Mouse (Mus musculus) embryo, embryonic 11.5 days (tissue): ENCODE data around the gene Mex3b.

Experiments used
- DNase-seq: peaks from one replicate; pipeline ENCODE4 v3.0.0-alpha.2; 2012; ENCODE audit warnings: low read depth, low spot score

The Mex3b gene

DNA sequence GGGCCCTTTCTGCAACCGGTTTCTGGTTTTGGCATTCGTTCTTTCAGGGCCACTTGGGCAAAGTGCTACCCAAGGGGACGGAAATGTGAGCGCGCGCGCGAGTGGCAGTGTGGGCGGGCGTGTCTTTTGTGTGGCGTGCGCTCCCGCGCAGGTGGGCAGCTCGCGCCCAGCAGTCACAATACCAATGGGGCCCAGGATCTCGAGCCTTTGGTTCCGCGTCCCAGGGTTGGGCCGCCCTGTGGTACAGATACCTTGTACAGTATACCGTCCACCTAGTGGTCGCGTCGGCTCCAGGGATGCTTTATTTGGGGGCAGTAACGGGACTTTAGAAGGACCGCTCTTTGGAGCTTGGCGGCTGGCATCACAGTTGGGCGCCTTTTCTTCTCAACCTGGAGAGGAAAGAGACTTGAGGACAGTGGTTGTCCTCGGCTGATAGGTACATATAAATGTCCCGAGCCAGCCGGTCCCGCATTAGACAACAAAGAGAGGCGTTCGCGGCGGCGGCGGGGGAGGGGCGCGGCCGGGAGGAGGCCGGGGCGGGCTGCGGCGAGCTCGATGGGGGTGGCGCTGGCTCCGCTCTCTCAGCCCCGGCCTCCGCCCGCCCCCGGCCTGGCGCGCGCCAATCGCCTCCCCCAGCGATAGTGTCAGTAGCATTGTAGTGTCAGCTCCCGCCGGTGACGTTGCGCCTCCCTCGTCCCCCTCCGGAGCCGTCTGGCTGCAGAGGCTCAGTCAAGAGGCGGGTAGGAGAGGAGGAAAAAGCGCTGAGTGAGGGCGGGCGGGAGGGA is 455 bp upstream of the Mex3b start:
- DNase-seq = peak; percentile 92

DNA sequence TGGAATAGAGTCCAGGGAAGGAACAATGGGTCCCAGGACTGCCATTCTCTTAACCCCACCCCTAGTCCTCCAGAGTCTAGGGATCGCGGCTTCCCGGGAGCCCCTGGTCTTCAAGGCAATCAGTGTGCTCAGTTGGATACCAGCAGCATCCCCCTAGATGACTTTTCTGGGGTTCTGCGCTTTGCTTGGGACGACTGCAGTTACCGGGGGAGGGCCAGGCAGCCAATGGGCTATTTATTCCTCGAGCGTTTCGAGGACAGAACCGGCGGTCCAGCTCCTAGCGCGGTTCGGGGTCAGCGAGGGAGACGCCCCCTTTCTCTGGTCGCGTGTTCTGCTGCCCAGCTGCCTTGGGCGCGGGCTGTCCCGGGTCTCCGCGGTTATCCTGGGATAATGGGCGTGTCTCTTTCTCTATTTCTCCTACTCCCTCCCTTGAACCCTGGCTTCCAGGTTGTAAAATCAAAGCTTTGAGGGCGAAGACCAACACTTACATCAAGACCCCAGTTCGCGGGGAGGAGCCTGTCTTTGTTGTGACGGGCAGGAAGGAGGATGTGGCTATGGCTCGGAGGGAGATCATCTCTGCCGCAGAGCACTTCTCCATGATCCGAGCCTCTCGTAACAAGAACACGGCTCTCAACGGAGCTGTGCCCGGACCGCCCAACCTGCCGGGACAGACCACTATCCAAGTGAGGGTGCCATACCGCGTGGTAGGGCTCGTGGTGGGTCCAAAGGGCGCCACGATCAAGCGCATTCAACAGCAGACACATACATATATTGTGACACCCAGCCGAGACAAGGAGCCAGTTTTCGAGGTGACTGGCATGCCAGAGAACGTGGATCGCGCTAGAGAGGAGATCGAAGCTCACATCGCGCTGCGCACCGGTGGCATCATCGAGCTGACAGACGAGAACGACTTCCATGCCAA is 1.4 kb downstream of the Mex3b start:
- DNase-seq = peak; percentile 49

DNA sequence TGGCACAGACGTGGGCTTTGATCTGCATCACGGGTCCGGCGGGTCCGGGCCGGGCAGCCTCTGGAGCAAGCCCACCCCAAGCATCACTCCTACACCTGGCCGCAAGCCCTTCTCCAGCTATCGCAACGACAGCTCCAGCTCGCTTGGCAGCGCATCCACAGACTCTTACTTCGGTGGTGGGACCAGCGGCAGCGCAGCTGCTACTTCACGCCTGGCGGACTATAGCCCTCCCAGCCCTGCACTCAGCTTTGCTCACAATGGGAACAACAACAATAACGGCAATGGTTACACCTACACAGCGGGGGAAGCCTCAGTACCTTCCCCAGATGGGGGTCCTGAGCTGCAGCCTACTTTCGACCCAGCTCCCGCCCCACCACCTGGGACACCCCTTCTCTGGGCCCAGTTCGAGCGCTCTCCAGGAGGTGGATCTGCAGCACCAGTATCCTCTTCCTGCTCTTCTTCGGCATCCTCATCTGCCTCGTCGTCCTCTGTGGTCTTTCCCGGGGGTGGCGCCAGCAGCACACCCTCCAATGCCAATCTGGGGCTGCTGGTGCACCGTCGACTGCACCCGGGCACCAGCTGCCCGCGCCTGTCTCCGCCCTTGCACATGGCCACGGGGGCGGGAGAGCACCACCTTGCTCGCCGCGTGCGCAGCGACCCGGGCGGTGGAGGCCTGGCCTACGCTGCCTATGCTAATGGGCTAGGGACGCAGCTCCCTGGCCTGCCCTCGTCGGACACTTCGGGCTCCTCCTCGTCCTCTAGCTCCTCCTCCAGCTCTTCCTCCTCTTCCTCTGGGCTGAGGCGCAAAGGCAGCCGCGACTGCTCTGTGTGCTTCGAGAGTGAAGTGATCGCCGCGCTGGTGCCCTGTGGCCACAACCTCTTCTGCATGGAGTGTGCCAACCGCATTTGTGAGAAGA is 2.4 kb downstream of the Mex3b start:
- DNase-seq = peak; percentile 45

DNA sequence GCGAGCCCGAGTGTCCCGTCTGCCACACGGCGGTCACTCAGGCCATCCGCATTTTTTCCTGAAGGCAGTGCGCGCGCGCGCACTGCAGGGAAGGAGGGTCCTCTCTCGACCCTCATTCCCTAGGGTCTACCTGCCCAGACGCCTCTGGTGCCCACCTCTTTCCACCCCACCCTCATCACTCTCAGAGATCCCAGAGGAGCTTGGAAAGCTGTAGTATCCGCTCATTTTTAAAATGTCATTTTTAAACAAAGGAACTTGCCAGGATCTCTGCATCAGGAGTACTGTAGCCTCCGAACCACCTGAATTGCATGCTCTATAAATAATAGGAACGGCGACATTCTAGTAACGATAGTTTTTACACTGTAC is 3.0 kb downstream of the Mex3b start:
- no peak for DNase-seq

GRCm38 (mm10) chr7:82876551-82876950 is 9.4 kb downstream of the Mex3b start:
- no peak for DNase-seq

DNA sequence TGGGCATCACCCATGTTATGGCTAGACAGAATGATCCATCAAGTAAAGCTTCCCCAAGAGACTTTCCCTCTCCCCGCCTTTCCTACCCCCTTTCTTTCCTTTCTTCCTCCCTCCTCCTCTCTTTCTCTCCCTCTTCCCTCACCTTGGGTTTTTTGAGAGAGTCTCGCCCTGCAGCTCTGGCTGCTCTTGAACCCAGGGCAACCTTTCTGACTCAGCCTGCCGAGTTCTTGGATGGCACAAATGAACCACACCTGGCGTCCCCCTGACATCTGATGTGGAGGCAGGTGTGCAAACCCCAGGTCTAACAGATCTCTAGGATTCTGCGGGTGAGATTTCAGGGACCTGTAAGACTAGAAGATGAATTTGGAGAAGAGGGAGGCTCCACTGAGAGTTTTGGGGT is 12.9 kb downstream of the Mex3b start:
- DNase-seq = no peak

- DNase-seq = no peak
These were observed 13.6 kb downstream of the Mex3b start for GRCm38 (mm10) chr7:82880700-82881099.

DNA sequence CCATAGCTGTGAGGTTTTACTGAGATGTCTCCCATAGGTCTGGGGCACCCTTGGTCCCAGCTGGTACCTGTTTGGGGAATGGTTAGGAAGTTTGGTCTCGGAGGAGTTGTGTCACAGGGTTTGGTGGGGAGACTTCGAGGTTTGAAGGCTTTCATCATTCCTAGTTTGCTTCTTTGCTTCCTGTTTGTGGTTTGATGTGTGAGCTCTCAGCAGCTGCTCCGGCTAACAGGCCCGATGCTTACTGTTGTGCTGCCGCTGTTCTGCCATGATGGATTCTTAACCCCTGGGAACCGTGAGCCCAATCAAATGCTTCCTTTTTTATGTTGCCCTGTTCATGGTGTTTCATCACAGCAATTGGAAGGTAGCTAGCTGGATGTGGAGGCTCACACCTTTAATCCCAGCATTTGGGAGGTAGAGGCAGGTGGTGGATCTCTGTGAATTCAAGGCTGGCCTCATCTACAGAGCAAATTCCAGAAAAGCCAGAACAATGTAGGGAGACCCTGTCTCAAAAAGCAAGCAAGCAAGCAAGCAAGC is 23.3 kb downstream of the Mex3b start:
- DNase-seq = no peak

- no peak for DNase-seq
These were observed 23.9 kb downstream of the Mex3b start for GRCm38 (mm10) chr7:82890875-82891515.

DNA sequence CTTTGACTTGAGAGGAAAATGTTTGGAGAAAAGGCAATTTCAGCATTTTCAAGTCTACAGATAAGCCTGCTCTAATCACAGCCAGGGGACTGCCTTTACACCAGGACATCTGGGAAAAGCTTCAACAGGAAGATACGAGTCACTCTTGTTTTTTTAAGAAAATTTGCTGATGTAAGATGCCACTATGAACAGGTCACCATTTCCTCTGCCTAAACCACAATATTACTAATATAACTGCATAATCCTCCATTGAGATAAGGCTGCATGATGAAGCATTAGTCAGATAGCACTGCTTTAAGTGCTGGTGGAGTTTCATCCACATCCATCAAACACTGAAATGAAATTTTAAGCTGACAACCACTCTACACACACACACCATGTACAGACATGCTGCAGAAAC is 27.2 kb downstream of the Mex3b start:
- no peak for DNase-seq

DNA sequence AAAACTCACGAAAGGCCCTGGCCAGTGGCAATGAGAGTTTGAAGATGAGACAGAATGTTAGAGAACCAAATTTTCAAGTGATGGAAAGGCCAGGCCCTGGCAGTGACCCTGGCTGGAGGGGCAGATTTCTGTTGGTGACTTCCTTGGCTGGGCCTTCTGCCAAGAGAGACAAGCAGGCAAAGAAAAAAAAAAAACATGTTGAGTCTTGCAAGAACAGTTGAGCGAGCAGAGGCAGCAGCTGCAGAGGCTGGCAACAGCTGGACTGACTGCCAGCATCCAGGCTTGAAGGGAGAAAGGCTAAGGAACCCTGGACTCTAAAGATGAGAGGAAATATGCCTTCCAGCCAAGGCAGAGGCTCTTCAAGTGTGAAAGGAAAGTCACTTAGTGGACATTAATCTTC is 28.5 kb downstream of the Mex3b start:
- no peak for DNase-seq

GRCm38 (mm10) chr7:82896750-82897149 is 29.6 kb downstream of the Mex3b start:
- DNase-seq = no peak

DNA sequence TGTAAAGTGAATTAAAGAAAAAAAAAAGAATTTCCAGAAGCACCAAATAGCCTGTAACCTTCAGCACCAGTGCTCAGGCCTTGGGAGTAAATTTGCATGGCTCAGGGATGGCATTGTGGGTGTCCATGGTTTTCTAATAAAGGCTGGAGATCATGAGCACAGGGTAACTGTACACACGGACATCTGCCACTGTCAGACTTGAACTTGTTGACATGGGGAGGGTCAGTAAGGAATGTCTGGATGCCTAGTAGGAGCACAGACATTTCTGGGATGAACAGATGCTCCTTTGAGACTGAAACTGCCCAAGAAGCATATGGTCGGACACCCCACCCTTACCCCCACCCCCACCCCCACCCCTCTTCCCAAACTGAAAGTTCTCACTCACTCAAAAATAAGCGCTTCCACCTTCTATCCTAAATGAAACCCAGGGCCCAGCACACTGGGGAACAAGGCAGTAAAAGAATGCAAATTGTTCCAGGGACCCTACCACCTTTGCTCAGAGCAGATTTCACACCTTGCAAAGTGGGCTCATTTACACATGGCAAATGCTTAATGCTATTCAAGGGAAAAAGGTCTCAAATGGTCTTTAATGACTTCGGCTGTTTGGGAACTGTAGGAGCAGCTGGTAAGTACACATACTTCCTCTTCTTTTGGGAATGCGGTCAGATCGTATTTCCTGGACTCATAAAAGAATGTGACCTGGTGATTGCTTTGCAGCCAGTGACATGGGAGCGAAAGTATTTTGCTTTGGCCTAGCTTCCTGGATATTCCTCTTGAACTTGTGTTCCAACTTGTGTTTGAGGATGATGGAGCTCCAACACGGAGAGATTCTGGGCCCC is 32.5 kb downstream of the Mex3b start:
- DNase-seq = no peak

GRCm38 (mm10) chr7:82903006-82903405 is 35.9 kb downstream of the Mex3b start:
- no peak for DNase-seq

GRCm38 (mm10) chr7:82905527-82905926 is 38.4 kb downstream of the Mex3b start:
- no peak for DNase-seq

- no peak for DNase-seq
These were observed 39.9 kb downstream of the Mex3b start for GRCm38 (mm10) chr7:82907081-82907480.

- no peak for DNase-seq
These were observed 43.6 kb downstream of the Mex3b start for GRCm38 (mm10) chr7:82910536-82911384.

DNA sequence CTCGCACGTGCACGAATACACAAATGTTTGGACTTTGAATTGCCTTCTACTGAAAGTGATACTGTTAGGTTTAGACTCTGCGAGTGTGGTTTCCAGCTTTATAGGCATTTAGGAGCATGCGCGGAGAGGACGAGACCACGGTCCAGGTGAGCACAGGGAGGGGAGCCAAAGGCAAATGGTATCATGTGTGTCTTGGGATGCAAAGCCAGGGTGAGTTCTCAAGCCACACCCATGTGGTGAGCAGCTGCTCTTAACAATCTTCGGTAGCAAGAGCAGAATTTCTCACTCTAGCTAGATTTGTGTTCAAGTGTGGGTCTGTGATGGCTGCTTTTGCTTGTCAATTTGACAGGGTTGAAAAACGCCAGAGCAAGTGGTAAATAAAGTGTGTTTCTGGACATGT is 44.4 kb downstream of the Mex3b start:
- DNase-seq = no peak

DNA sequence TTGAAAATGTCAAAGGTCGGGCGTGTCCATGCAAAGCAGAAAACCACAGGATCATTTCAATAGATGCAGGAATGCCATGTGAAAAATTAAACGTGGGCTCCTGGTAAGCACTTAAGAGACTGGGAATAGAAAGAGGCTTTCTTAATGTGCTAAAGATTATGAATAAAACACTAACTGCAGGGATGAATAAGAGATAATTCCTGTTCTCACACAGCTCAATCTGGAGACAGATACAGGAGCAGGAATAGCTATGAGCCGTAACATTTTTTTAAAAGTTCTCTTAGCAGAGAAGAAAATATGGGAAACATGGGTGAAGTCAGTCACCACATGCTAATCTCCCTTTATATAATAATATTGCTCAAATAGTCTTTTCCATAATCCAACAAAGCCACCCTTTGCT is 47.2 kb downstream of the Mex3b start:
- DNase-seq = no peak
